Mouse (Mus musculus): Measurements from ENCODE around the gene Sema5b. TPM values are rescaled to one million over a fixed set of nuclear protein-coding genes. Genes with fewer than 3 reads are reported as not detected.

The Sema5b gene
- polyA plus RNA-seq, 1 experiment from 2014 or later: 0.56 TPM

GRCm38 (mm10) chr16:35568225-35568880, 27.4 kb downstream of the Sema5b start:
- DNase-seq (ENCODE audit: low spot score) (no peak), ATAC-seq (ENCODE audit: low FRiP score, low TSS enrichment) (no peak)
- Histone ChIP-seq H3K4me3 (ENCODE audit: low read depth, low read length) (no peak overlapping the region), H3K9me3 (ENCODE audit: control insufficient read depth, low read length) (no peaks in the 10 kb centered on the region), H3K27ac (replicated peaks) (no peak overlapping the region), H3K4me1 (replicated peaks; ENCODE audit: control insufficient read depth, insufficient read depth) (no peaks in the 10 kb centered on the region), H3K9ac (ENCODE audit: low read length) (no peak overlapping the region), H3K36me3 (ENCODE audit: control insufficient read depth, insufficient read depth, low read length) (no peaks in the 10 kb centered on the region), H3K4me2 (replicated peaks; ENCODE audit: low read depth) (no peak overlapping the region), H3K27me3 (ENCODE audit: control insufficient read depth, insufficient read depth, low read length) (no peaks in the 10 kb centered on the region)
- TF ChIP-seq CTCF (IDR thresholded peaks at IDR 0.05; ENCODE audit: low read depth) (no peak), EP300 (optimal IDR thresholded peaks at IDR 0.05) (no peak)
- 68% methylated on average over 15 of the region's 15 CpGs for WGBS

- no peak overlapping the region for H3K4me2 ChIP-seq (replicated peaks; ENCODE audit: low read depth)
- H3K36me3 ChIP-seq (ENCODE audit: control insufficient read depth, insufficient read depth, low read length): no peaks in the 10 kb centered on the region
- H3K9ac ChIP-seq (ENCODE audit: low read length): no peak overlapping the region
- H3K4me1 ChIP-seq (replicated peaks; ENCODE audit: control insufficient read depth, insufficient read depth): no peaks in the 10 kb centered on the region
- WGBS: 62% methylated on average over 2 of the region's 2 CpGs
- H3K9me3 ChIP-seq (ENCODE audit: control insufficient read depth, low read length): no peaks in the 10 kb centered on the region
- no peak overlapping the region for H3K27ac ChIP-seq (replicated peaks)
- H3K27me3 ChIP-seq (ENCODE audit: control insufficient read depth, insufficient read depth, low read length): no peaks in the 10 kb centered on the region
- DNase-seq (ENCODE audit: low spot score) (no peak), ATAC-seq (ENCODE audit: low FRiP score, low TSS enrichment) (no peak)
- no peak for TF ChIP-seq CTCF (IDR thresholded peaks at IDR 0.05; ENCODE audit: low read depth)
- TF ChIP-seq EP300 (optimal IDR thresholded peaks at IDR 0.05): no peak
- no peak overlapping the region for H3K4me3 ChIP-seq (ENCODE audit: low read depth, low read length)
These were observed 28.4 kb downstream of the Sema5b start for GRCm38 (mm10) chr16:35569347-35569746.

GRCm38 (mm10) chr16:35569758-35570157, 28.8 kb downstream of the Sema5b start:
- Histone ChIP-seq H3K27ac (replicated peaks) (no peak overlapping the region), H3K36me3 (ENCODE audit: control insufficient read depth, insufficient read depth, low read length) (no peaks in the 10 kb centered on the region), H3K9ac (ENCODE audit: low read length) (no peak overlapping the region), H3K4me2 (replicated peaks; ENCODE audit: low read depth) (no peak overlapping the region), H3K4me1 (replicated peaks; ENCODE audit: control insufficient read depth, insufficient read depth) (no peaks in the 10 kb centered on the region), H3K9me3 (ENCODE audit: control insufficient read depth, low read length) (no peaks in the 10 kb centered on the region), H3K27me3 (ENCODE audit: control insufficient read depth, insufficient read depth, low read length) (no peaks in the 10 kb centered on the region), H3K4me3 (ENCODE audit: low read depth, low read length) (no peak overlapping the region)
- WGBS: 41% methylated on average over 9 of the region's 9 CpGs
- DNase-seq (ENCODE audit: low spot score) (no peak), ATAC-seq (ENCODE audit: low FRiP score, low TSS enrichment) (no peak)
- TF ChIP-seq CTCF (IDR thresholded peaks at IDR 0.05; ENCODE audit: low read depth): no peak
- TF ChIP-seq EP300 (optimal IDR thresholded peaks at IDR 0.05): no peak

GRCm38 (mm10) chr16:35570627-35571026, 29.7 kb downstream of the Sema5b start:
- TF ChIP-seq CTCF (IDR thresholded peaks at IDR 0.05; ENCODE audit: low read depth): no peak
- no peak for TF ChIP-seq EP300 (optimal IDR thresholded peaks at IDR 0.05)
- Histone ChIP-seq H3K27me3 (ENCODE audit: control insufficient read depth, insufficient read depth, low read length) (no peaks in the 10 kb centered on the region), H3K4me3 (ENCODE audit: low read depth, low read length) (no peak overlapping the region), H3K4me2 (replicated peaks; ENCODE audit: low read depth) (no peak overlapping the region), H3K9me3 (ENCODE audit: control insufficient read depth, low read length) (no peaks in the 10 kb centered on the region), H3K4me1 (replicated peaks; ENCODE audit: control insufficient read depth, insufficient read depth) (no peaks in the 10 kb centered on the region), H3K36me3 (ENCODE audit: control insufficient read depth, insufficient read depth, low read length) (no peaks in the 10 kb centered on the region), H3K9ac (ENCODE audit: low read length) (no peak overlapping the region), H3K27ac (replicated peaks) (no peak overlapping the region)
- ATAC-seq (ENCODE audit: low FRiP score, low TSS enrichment): no peak
- WGBS: 60% methylated on average over 12 of the region's 12 CpGs
- DNase-seq (ENCODE audit: low spot score): no peak

- 90% methylated on average over 3 of the region's 3 CpGs for WGBS
- H3K4me3 ChIP-seq (ENCODE audit: low read depth, low read length): no peak overlapping the region
- no peaks in the 10 kb centered on the region for H3K36me3 ChIP-seq (ENCODE audit: control insufficient read depth, insufficient read depth, low read length)
- no peak overlapping the region for H3K4me2 ChIP-seq (replicated peaks; ENCODE audit: low read depth)
- H3K27ac ChIP-seq (replicated peaks): no peak overlapping the region
- DNase-seq (ENCODE audit: low spot score) (no peak), ATAC-seq (ENCODE audit: low FRiP score, low TSS enrichment) (no peak)
- no peak for TF ChIP-seq CTCF (IDR thresholded peaks at IDR 0.05; ENCODE audit: low read depth)
- TF ChIP-seq EP300 (optimal IDR thresholded peaks at IDR 0.05): no peak
- H3K9ac ChIP-seq (ENCODE audit: low read length): no peak overlapping the region
- no peaks in the 10 kb centered on the region for H3K9me3 ChIP-seq (ENCODE audit: control insufficient read depth, low read length)
- no peaks in the 10 kb centered on the region for H3K27me3 ChIP-seq (ENCODE audit: control insufficient read depth, insufficient read depth, low read length)
- H3K4me1 ChIP-seq (replicated peaks; ENCODE audit: control insufficient read depth, insufficient read depth): no peaks in the 10 kb centered on the region
These were observed 32.6 kb downstream of the Sema5b start for GRCm38 (mm10) chr16:35573586-35573985.

- WGBS: 80% methylated on average over 11 of the region's 11 CpGs
- H3K9me3 ChIP-seq (ENCODE audit: control insufficient read depth, low read length): no peaks in the 10 kb centered on the region
- H3K36me3 ChIP-seq (ENCODE audit: control insufficient read depth, insufficient read depth, low read length): no peaks in the 10 kb centered on the region
- ATAC-seq (ENCODE audit: low FRiP score, low TSS enrichment) (no peak), DNase-seq (ENCODE audit: low spot score) (no peak)
- no peaks in the 10 kb centered on the region for H3K4me1 ChIP-seq (replicated peaks; ENCODE audit: control insufficient read depth, insufficient read depth)
- no peak overlapping the region for H3K9ac ChIP-seq (ENCODE audit: low read length)
- no peak overlapping the region for H3K4me2 ChIP-seq (replicated peaks; ENCODE audit: low read depth)
- no peak overlapping the region for H3K4me3 ChIP-seq (ENCODE audit: low read depth, low read length)
- H3K27ac ChIP-seq (replicated peaks): no peak overlapping the region
- no peak for TF ChIP-seq EP300 (optimal IDR thresholded peaks at IDR 0.05)
- TF ChIP-seq CTCF (IDR thresholded peaks at IDR 0.05; ENCODE audit: low read depth): no peak
- no peaks in the 10 kb centered on the region for H3K27me3 ChIP-seq (ENCODE audit: control insufficient read depth, insufficient read depth, low read length)
These were observed 36.4 kb downstream of the Sema5b start for GRCm38 (mm10) chr16:35577181-35577941.
